28 mouse cellular contexts compared by ENCODE assay signal in genomic region chr4:104823597-104824101, GRCm38 (mm10). TPM values are rescaled to one million over a fixed set of nuclear protein-coding genes. Genes with fewer than 3 reads are reported as not detected.
DNase-seq lines count a peak whose midpoint lies in the region; ATAC-seq and TF ChIP-seq lines count a peak whose summit lies in the region.
"Had no signal": no experiment of that assay in that cellular context is flagged by ENCODE, and none has a peak within 500 bp of the region (broad histone marks: within the 10 kb centered on the region; RNA-seq: fewer than 3 reads in every experiment).

No protein-coding gene starts in this region.

- no peak overlapping the region for H3K4me3 ChIP-seq in forebrain, embryonic 11.5 days (ENCODE audit: low read depth, low read length)
- H3K4me3 ChIP-seq in forebrain, embryonic 15.5 days = no peak overlapping the region
- H3K4me3 ChIP-seq in liver, embryonic 14.5 days (ENCODE audit: insufficient read depth in 1 of 2, low read depth in 2 of 2, low read length in 2 of 2) = no peak overlapping the region
- H3K4me3 ChIP-seq in liver, embryonic 16.5 days (ENCODE audit: low read depth, low read length) = no peak overlapping the region
- H3K4me3 ChIP-seq: embryonic facial prominence, embryonic 12.5 days; erythroblast, embryonic 14.5 days; limb, embryonic 10.5 days; midbrain, embryonic 12.5 days had no signal

- no peak overlapping the region for H3K27ac ChIP-seq in forebrain, embryonic 11.5 days (ENCODE audit: low read depth, low read length)
- H3K27ac ChIP-seq in forebrain, embryonic 15.5 days (replicated peaks) = no peak overlapping the region
- no peak overlapping the region; the same call in 1 of the 2 replicates for H3K27ac ChIP-seq in liver, embryonic 14.5 days
- H3K27ac ChIP-seq in liver, embryonic 16.5 days (ENCODE audit: low read length) = peak overlapping the region; percentile 76
- H3K27ac ChIP-seq: embryonic facial prominence, embryonic 12.5 days; limb, embryonic 10.5 days; macrophage; midbrain, embryonic 12.5 days had no signal

- no peak for TF ChIP-seq CTCF in liver, embryonic 14.5 days (IDR thresholded peaks at IDR 0.05; ENCODE audit: low read depth)

- 84% methylated on average over 4 of the region's 4 CpGs for WGBS in forebrain, embryonic 11.5 days
- 95% methylated on average over 4 of the region's 4 CpGs for WGBS in forebrain, embryonic 15.5 days
- WGBS in liver, embryonic 14.5 days (ENCODE audit: insufficient replicate concordance) = 36% methylated on average over 4 of the region's 4 CpGs
- WGBS in liver, embryonic 16.5 days (ENCODE audit: insufficient replicate concordance) = 32% methylated on average over 4 of the region's 4 CpGs

- no peaks in the 10 kb centered on the region for H3K9me3 ChIP-seq in forebrain, embryonic 11.5 days (ENCODE audit: control insufficient read depth, low read length)
- no peaks in the 10 kb centered on the region for H3K9me3 ChIP-seq in forebrain, embryonic 15.5 days
- no peaks in the 10 kb centered on the region for H3K9me3 ChIP-seq in liver, embryonic 14.5 days (ENCODE audit: control insufficient read depth, low read length)
- H3K9me3 ChIP-seq in liver, embryonic 16.5 days (replicated peaks; ENCODE audit: control insufficient read depth, low read length) = no peaks in the 10 kb centered on the region
- H3K9me3 ChIP-seq: embryonic facial prominence, embryonic 12.5 days; limb, embryonic 10.5 days; midbrain, embryonic 12.5 days had no signal

- no peaks in the 10 kb centered on the region for H3K36me3 ChIP-seq in forebrain, embryonic 11.5 days (ENCODE audit: control insufficient read depth, insufficient read depth, low read length)
- H3K36me3 ChIP-seq in forebrain, embryonic 15.5 days = no peaks in the 10 kb centered on the region
- no peaks in the 10 kb centered on the region for H3K36me3 ChIP-seq in liver, embryonic 14.5 days (replicated peaks; ENCODE audit: control insufficient read depth, insufficient read depth, low read depth)
- H3K36me3 ChIP-seq in liver, embryonic 16.5 days (ENCODE audit: control insufficient read depth, insufficient read depth) = no peaks in the 10 kb centered on the region; the same call in 1 of the 2 replicates
- H3K36me3 ChIP-seq: embryonic facial prominence, embryonic 12.5 days; limb, embryonic 10.5 days; midbrain, embryonic 12.5 days had no signal

- no peak for ATAC-seq in forebrain, embryonic 11.5 days (replicated peaks; ENCODE audit: low FRiP score)
- ATAC-seq in forebrain, embryonic 15.5 days (replicated peaks) = no peak
- ATAC-seq in liver, embryonic 14.5 days (ENCODE audit: insufficient read depth) = peak; percentile 21; the same call in 1 of the 2 replicates
- ATAC-seq in liver, embryonic 16.5 days (ENCODE audit: low read depth) = peak; percentile 57
- ATAC-seq: CD4-positive, CD25-positive, alpha-beta regulatory T cell, adult 4 months; forebrain, embryonic 14.5 days; Patski had no signal

- no peak overlapping the region for H3K9ac ChIP-seq in forebrain, embryonic 11.5 days (ENCODE audit: low read length)
- no peak overlapping the region for H3K9ac ChIP-seq in forebrain, embryonic 15.5 days (replicated peaks)
- no peak overlapping the region for H3K9ac ChIP-seq in liver, embryonic 14.5 days (replicated peaks)
- H3K9ac ChIP-seq in liver, embryonic 16.5 days (ENCODE audit: low read depth, low read length) = no peak overlapping the region
- H3K9ac ChIP-seq: embryonic facial prominence, embryonic 12.5 days; midbrain, embryonic 12.5 days had no signal

- peak; percentile 19 for DNase-seq in forebrain, embryonic 11.5 days (ENCODE audit: low spot score)
- peak in 1 of 3 experiments; percentile 3 for DNase-seq in liver, embryonic 14.5 days (ENCODE audit: low read depth in 3 of 3, low spot score in 3 of 3)
- no peak for DNase-seq in liver
- DNase-seq in yolk sac, embryonic 10.5 days (ENCODE audit: low spot score) = peak; percentile 53
- no peak for DNase-seq in c-Kit-positive CD71-positive TER-119-positive erythroid progenitor cells, embryonic 14.5 days (ENCODE audit: low spot score)
- DNase-seq in thymus, postnatal 0 days (ENCODE audit: low spot score) = no peak
- DNase-seq: cerebellum, adult 9-11 months; gastrocnemius, postnatal 25 days; kidney, adult 11 months; kidney, postnatal 25 days; lung, adult 2 months; retina, postnatal 1 day; right cerebral cortex, postnatal 4 days; thymus, adult 18-20 months had no signal

- TF ChIP-seq EP300 in liver, embryonic 14.5 days (IDR thresholded peaks at IDR 0.05; ENCODE audit: low read depth) = no peak

- no peaks in the 10 kb centered on the region for H3K27me3 ChIP-seq in forebrain, embryonic 11.5 days (ENCODE audit: control insufficient read depth, insufficient read depth, low read length)
- H3K27me3 ChIP-seq in forebrain, embryonic 15.5 days = no peaks in the 10 kb centered on the region
- H3K27me3 ChIP-seq in liver, embryonic 14.5 days (ENCODE audit: control insufficient read depth, insufficient read depth, low read length) = no peaks in the 10 kb centered on the region
- no peaks in the 10 kb centered on the region for H3K27me3 ChIP-seq in liver, embryonic 16.5 days (ENCODE audit: control insufficient read depth, insufficient read depth, low read depth, low read length)
- H3K27me3 ChIP-seq: embryonic facial prominence, embryonic 12.5 days; midbrain, embryonic 12.5 days; Patski had no signal

- no peak overlapping the region for H3K4me2 ChIP-seq in forebrain, embryonic 11.5 days (ENCODE audit: low read depth, low read length, severe bottlenecking)
- H3K4me2 ChIP-seq in forebrain, embryonic 15.5 days (replicated peaks) = no peak overlapping the region
- H3K4me2 ChIP-seq in liver, embryonic 14.5 days (ENCODE audit: low read depth) = no peak overlapping the region
- H3K4me2 ChIP-seq in liver, embryonic 16.5 days (ENCODE audit: low read depth, low read length) = no peak overlapping the region
- H3K4me2 ChIP-seq: embryonic facial prominence, embryonic 12.5 days; midbrain, embryonic 12.5 days had no signal

- no peaks in the 10 kb centered on the region for H3K4me1 ChIP-seq in forebrain, embryonic 11.5 days (replicated peaks; ENCODE audit: control insufficient read depth, insufficient read depth, low read length)
- H3K4me1 ChIP-seq in forebrain, embryonic 15.5 days = no peaks in the 10 kb centered on the region
- H3K4me1 ChIP-seq in liver, embryonic 14.5 days (replicated peaks; ENCODE audit: control insufficient read depth in 2 of 2, insufficient read depth in 2 of 2, low read length in 1 of 2) = peaks cover 0 to 5% of the 10 kb centered on the region in 2 experiments; a peak in 1 of 4 replicates
- no peaks in the 10 kb centered on the region; the same call in 1 of the 2 replicates for H3K4me1 ChIP-seq in liver, embryonic 16.5 days (ENCODE audit: control insufficient read depth, low read depth, low read length)
- H3K4me1 ChIP-seq: embryonic facial prominence, embryonic 12.5 days; midbrain, embryonic 12.5 days had no signal

RNA-seq across cellular contexts. Expression of gene Gm17662, which starts 33.5 kb away (rescaled TPM):
- polyA plus RNA-seq in forebrain, embryonic 11.5 days (2014; fragmentation: Nextera tagmentation; extraction: Ambion mirVana) = not detected in 2 replicates
- not detected in 2 replicates for polyA plus RNA-seq in forebrain, embryonic 15.5 days (2015; fragmentation: Nextera tagmentation; extraction: Ambion mirVana)
- polyA plus RNA-seq in liver, embryonic 14.5 days (2012; rRNA removed) = not detected in 2 replicates
- polyA plus RNA-seq in liver, embryonic 14.5 days (2014; fragmentation: Nextera tagmentation; extraction: Ambion mirVana) = not detected in 2 replicates
- polyA plus RNA-seq in liver, embryonic 16.5 days (2015; fragmentation: Nextera tagmentation; extraction: Ambion mirVana) = not detected in 2 replicates
- not detected in 2 replicates for polyA plus RNA-seq in thymus, postnatal 0 days (2015; fragmentation: Nextera tagmentation; extraction: Ambion mirVana)
- polyA plus RNA-seq: CD4-positive, CD25-positive, alpha-beta regulatory T cell, adult 4 months; cortical plate, adult 2 months; embryonic facial prominence, embryonic 12.5 days; erythroblast, embryonic 14.5 days; forebrain, embryonic 14.5 days; heart, postnatal 0 days; hindbrain, embryonic 11.5 days; limb, embryonic 10.5 days; lung, adult 2 months; macrophage; midbrain, embryonic 12.5 days; neural tube, embryonic 11.5 days; Patski had no signal

RNA-seq across cellular contexts. Expression of gene C8a, which starts 52.5 kb away (rescaled TPM):
- polyA plus RNA-seq in forebrain, embryonic 11.5 days (2014; fragmentation: Nextera tagmentation; extraction: Ambion mirVana) = not detected in 2 replicates
- polyA plus RNA-seq in forebrain, embryonic 15.5 days (2015; fragmentation: Nextera tagmentation; extraction: Ambion mirVana) = not detected in 2 replicates
- 6.5 and 12.4 TPM in 2 replicates for polyA plus RNA-seq in liver, embryonic 14.5 days (2012; rRNA removed)
- polyA plus RNA-seq in liver, embryonic 14.5 days (2014; fragmentation: Nextera tagmentation; extraction: Ambion mirVana) = 10.2 and 10.3 TPM in 2 replicates
- 15.8 and 16.0 TPM in 2 replicates for polyA plus RNA-seq in liver, embryonic 16.5 days (2015; fragmentation: Nextera tagmentation; extraction: Ambion mirVana)
- polyA plus RNA-seq in thymus, postnatal 0 days (2015; fragmentation: Nextera tagmentation; extraction: Ambion mirVana) = 0.18 TPM in 1 of 2 replicates, not detected in the other
- polyA plus RNA-seq: CD4-positive, CD25-positive, alpha-beta regulatory T cell, adult 4 months; embryonic facial prominence, embryonic 12.5 days; erythroblast, embryonic 14.5 days; forebrain, embryonic 14.5 days; heart, postnatal 0 days; hindbrain, embryonic 11.5 days; limb, embryonic 10.5 days; lung, adult 2 months; macrophage; midbrain, embryonic 12.5 days; neural tube, embryonic 11.5 days; Patski had no signal

RNA-seq across cellular contexts. Expression of gene C8b, which starts 57.5 kb away (rescaled TPM):
- not detected in 2 replicates for polyA plus RNA-seq in forebrain, embryonic 11.5 days (2014; fragmentation: Nextera tagmentation; extraction: Ambion mirVana)
- polyA plus RNA-seq in forebrain, embryonic 15.5 days (2015; fragmentation: Nextera tagmentation; extraction: Ambion mirVana) = 0.18 TPM in 1 of 2 replicates, not detected in the other
- polyA plus RNA-seq in liver, embryonic 14.5 days (2012; rRNA removed) = 16.5 and 21.8 TPM in 2 replicates
- 28.4 and 29.1 TPM in 2 replicates for polyA plus RNA-seq in liver, embryonic 14.5 days (2014; fragmentation: Nextera tagmentation; extraction: Ambion mirVana)
- 76.4 and 95.1 TPM in 2 replicates for polyA plus RNA-seq in liver, embryonic 16.5 days (2015; fragmentation: Nextera tagmentation; extraction: Ambion mirVana)
- polyA plus RNA-seq in thymus, postnatal 0 days (2015; fragmentation: Nextera tagmentation; extraction: Ambion mirVana) = 0.08 and 0.10 TPM in 2 replicates
- polyA plus RNA-seq: CD4-positive, CD25-positive, alpha-beta regulatory T cell, adult 4 months; erythroblast, embryonic 14.5 days; forebrain, embryonic 14.5 days; heart, postnatal 0 days; hindbrain, embryonic 11.5 days; limb, embryonic 10.5 days; lung, adult 2 months; macrophage; midbrain, embryonic 12.5 days; Patski had no signal

Comparison
In these comparisons a context has a peak if more than half of its experiments do, and no peak if none do; other contexts are left out.
1. ATAC-seq: peak in liver, embryonic 14.5 days (single experiment) and liver, embryonic 16.5 days (single experiment); none in forebrain, embryonic 11.5 days (single experiment) and forebrain, embryonic 15.5 days (single experiment).
2. DNase-seq: peak in forebrain, embryonic 11.5 days (single experiment) and yolk sac, embryonic 10.5 days (single experiment); none in liver (single experiment), c-Kit-positive CD71-positive TER-119-positive erythroid progenitor cells, embryonic 14.5 days (single experiment) and thymus, postnatal 0 days (single experiment).
3. RNA of gene C8b, which starts 57.5 kb away (polyA plus RNA-seq): 76.4 to 95.1 TPM in liver, embryonic 16.5 days and 16.5 to 29.1 TPM in liver, embryonic 14.5 days; 0.08 to 0.10 TPM in thymus, postnatal 0 days, not detected in forebrain, embryonic 11.5 days and 0.18 TPM in forebrain, embryonic 15.5 days; every median in the first group is over 10 times any median in the second.